Mouse (Mus musculus): ENCODE results near the gene Stx8. TPM values are rescaled to one million over a fixed set of nuclear protein-coding genes. Genes with fewer than 3 reads are reported as not detected.

Stx8 gene
- polyA plus RNA-seq, 1 experiment: 78.2 TPM

- Histone ChIP-seq H3K4me1 (ENCODE audit: control insufficient read depth, insufficient read depth, low read length) (peaks cover 28% of the 10 kb centered on the region), H3K27ac (ENCODE audit: insufficient read depth, low read depth, low read length) (no peak overlapping the region), H3K4me3 (ENCODE audit: insufficient read depth, low read length) (no peak overlapping the region)
- TF ChIP-seq CTCF (IDR thresholded peaks at IDR 0.05; ENCODE audit: low read depth, low read length): no peak
- no peak for TF ChIP-seq POLR2A (IDR thresholded peaks at IDR 0.05; ENCODE audit: borderline replicate concordance, low read depth, low read length)
These were observed 66.5 kb downstream of the Stx8 start for GRCm38 (mm10) chr11:68032448-68032847.

DNA sequence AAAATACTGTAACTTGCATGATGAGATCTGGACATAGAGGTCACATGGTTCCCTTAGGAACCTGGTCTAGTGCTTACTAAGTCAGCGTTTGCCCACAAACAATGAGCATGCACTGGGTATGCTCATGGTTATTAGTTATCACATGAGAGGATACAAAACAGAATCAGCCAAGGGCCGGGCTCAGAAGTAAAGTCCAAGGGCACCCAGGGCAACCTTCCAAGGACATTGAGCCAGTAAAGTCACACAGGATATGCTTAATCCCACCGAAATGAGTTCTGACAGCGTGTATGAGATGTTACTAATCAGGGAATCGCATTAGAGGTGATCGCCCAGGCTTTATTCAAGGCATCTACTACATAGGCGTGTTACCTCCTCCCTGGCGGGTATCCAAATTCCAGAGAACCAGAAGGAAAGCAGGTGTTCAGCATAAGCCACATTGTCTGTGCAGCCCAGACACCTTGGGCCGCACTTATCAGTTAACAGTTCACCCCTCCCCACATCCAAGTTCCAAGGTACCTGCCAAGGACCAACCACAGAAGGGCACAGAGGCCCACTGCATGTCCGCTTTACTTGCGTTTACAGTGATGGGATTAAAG is 67.4 kb downstream of the Stx8 start:
- peaks cover 28% of the 10 kb centered on the region for H3K4me1 ChIP-seq (ENCODE audit: control insufficient read depth, insufficient read depth, low read length)
- no peak overlapping the region for H3K4me3 ChIP-seq (ENCODE audit: insufficient read depth, low read length)
- TF ChIP-seq CTCF (IDR thresholded peaks at IDR 0.05; ENCODE audit: low read depth, low read length) (no peak), POLR2A (IDR thresholded peaks at IDR 0.05; ENCODE audit: borderline replicate concordance, low read depth, low read length) (no peak)
- no peak overlapping the region for H3K27ac ChIP-seq (ENCODE audit: insufficient read depth, low read depth, low read length)

DNA sequence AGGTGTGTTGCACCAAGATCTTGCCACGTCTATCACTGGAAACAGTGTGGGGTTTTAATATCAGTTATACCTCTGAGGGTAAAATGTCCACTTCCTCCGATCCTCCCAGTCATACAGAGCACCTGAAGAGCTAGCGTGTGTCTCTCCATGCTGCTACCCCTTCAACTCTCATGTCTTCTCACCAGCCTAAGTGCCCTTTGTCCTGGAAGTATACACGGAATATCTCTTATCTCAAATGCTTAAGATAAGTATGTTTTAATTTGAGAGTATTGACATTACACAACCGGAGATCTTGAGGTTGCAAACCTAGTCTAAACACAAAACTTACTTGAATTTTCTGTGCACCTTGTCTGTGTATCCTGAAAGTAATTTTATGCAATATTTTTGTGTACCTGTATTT is 68.4 kb downstream of the Stx8 start:
- TF ChIP-seq CTCF (IDR thresholded peaks at IDR 0.05; ENCODE audit: low read depth, low read length): no peak
- TF ChIP-seq POLR2A (IDR thresholded peaks at IDR 0.05; ENCODE audit: borderline replicate concordance, low read depth, low read length): no peak

DNA sequence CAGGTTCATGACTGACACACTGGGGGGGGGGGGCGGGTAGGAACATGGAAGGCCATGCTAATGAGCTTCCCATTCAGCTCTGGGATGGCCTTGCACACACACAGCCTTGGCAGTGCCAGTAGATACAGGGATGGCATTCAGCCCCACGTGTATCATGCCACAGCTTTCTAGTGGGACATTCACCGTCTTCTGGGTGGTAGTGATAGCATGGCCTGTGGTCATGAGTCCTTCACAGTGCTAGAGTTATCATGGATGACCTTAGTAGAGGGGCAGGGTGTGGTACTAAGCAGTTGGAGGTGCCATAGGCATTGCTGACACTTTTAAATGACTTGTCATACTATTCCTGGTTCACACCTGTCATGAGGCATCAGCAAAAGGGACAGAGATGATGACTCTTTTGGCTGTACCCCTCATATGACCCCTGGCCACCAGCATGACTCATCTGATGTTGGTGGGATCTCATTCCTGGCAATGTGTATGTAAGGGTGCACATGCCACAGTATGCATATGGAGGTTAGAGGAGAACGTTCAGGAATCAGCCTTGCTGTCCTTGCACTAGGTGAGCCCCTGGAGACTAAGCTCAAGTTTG is 69.4 kb downstream of the Stx8 start:
- Histone ChIP-seq H3K4me3 (ENCODE audit: insufficient read depth, low read length) (no peak overlapping the region), H3K4me1 (ENCODE audit: control insufficient read depth, insufficient read depth, low read length) (peaks cover 24% of the 10 kb centered on the region), H3K27ac (ENCODE audit: insufficient read depth, low read depth, low read length) (no peak overlapping the region)
- no peak for TF ChIP-seq CTCF (IDR thresholded peaks at IDR 0.05; ENCODE audit: low read depth, low read length)
- TF ChIP-seq POLR2A (IDR thresholded peaks at IDR 0.05; ENCODE audit: borderline replicate concordance, low read depth, low read length): no peak

More for the DNA sequence above, 68.4 kb downstream of the Stx8 start:
- H3K4me1 ChIP-seq (ENCODE audit: control insufficient read depth, insufficient read depth, low read length): peaks cover 28% of the 10 kb centered on the region
- H3K27ac ChIP-seq (ENCODE audit: insufficient read depth, low read depth, low read length): no peak overlapping the region
- no peak overlapping the region for H3K4me3 ChIP-seq (ENCODE audit: insufficient read depth, low read length)

GRCm38 (mm10) chr11:68036133-68036959 is 70.4 kb downstream of the Stx8 start:
- TF ChIP-seq POLR2A (IDR thresholded peaks at IDR 0.05; ENCODE audit: borderline replicate concordance, low read depth, low read length): no peak
- TF ChIP-seq CTCF (IDR thresholded peaks at IDR 0.05; ENCODE audit: low read depth, low read length): no peak
- Histone ChIP-seq H3K4me3 (ENCODE audit: insufficient read depth, low read length) (no peak overlapping the region), H3K27ac (ENCODE audit: insufficient read depth, low read depth, low read length) (no peak overlapping the region), H3K4me1 (ENCODE audit: control insufficient read depth, insufficient read depth, low read length) (peaks cover 15% of the 10 kb centered on the region)

- no peak overlapping the region for H3K27ac ChIP-seq (ENCODE audit: insufficient read depth, low read depth, low read length)
- no peak for TF ChIP-seq CTCF (IDR thresholded peaks at IDR 0.05; ENCODE audit: low read depth, low read length)
- no peak for TF ChIP-seq POLR2A (IDR thresholded peaks at IDR 0.05; ENCODE audit: borderline replicate concordance, low read depth, low read length)
- no peak overlapping the region for H3K4me3 ChIP-seq (ENCODE audit: insufficient read depth, low read length)
- H3K4me1 ChIP-seq (ENCODE audit: control insufficient read depth, insufficient read depth, low read length): peaks cover 8% of the 10 kb centered on the region
These were observed 71.1 kb downstream of the Stx8 start for GRCm38 (mm10) chr11:68037093-68037492.

- Histone ChIP-seq H3K27ac (ENCODE audit: insufficient read depth, low read depth, low read length) (no peak overlapping the region), H3K4me1 (ENCODE audit: control insufficient read depth, insufficient read depth, low read length) (no peaks in the 10 kb centered on the region), H3K4me3 (ENCODE audit: insufficient read depth, low read length) (no peak overlapping the region)
- no peak for TF ChIP-seq POLR2A (IDR thresholded peaks at IDR 0.05; ENCODE audit: borderline replicate concordance, low read depth, low read length)
- no peak for TF ChIP-seq CTCF (IDR thresholded peaks at IDR 0.05; ENCODE audit: low read depth, low read length)
These were observed 72.1 kb downstream of the Stx8 start for GRCm38 (mm10) chr11:68038101-68038500.

DNA sequence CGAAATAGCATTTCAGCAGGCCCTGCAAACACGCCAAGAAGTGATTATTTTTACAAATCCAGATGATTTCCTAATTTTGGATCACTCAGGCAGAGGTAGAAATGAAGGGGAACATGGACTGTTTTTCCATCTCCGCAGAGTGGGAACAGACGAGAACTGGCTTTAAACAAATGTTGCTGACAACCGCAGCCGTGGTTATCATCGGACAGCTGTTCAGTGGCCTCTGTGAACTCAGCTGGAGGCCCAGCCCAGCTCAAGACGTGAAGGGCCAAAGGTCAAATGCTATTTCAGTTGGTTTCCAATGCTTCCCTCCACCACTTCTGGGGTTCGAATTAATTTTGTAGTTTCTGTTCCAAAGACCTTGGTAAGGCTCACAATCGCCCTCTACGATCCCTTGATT is 78.2 kb downstream of the Stx8 start:
- no peak overlapping the region for H3K4me3 ChIP-seq (ENCODE audit: insufficient read depth, low read length)
- no peak overlapping the region for H3K27ac ChIP-seq (ENCODE audit: insufficient read depth, low read depth, low read length)
- no peaks in the 10 kb centered on the region for H3K4me1 ChIP-seq (ENCODE audit: control insufficient read depth, insufficient read depth, low read length)
- TF ChIP-seq POLR2A (IDR thresholded peaks at IDR 0.05; ENCODE audit: borderline replicate concordance, low read depth, low read length) (no peak), CTCF (IDR thresholded peaks at IDR 0.05; ENCODE audit: low read depth, low read length) (no peak)

DNA sequence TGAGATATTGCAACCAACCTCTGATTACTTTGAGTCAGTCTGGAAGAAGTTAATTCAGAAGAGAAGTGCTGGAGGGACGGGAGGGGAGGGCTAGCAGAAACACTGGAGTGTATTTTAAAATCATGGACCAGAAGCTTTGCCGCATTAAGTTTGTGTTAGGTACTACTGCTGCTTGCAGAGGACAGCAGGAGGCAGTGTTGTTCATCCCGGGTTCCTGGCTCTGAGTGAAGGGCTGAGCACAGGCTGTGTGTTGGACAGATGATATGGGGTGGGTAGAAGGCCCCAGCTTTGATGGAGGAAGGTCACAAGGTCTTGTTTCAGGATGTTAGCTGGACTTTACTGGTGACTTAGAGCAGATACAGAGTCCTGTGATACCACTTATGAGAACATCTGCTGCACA is 80.9 kb downstream of the Stx8 start:
- TF ChIP-seq CTCF (IDR thresholded peaks at IDR 0.05; ENCODE audit: low read depth, low read length): no peak
- TF ChIP-seq POLR2A (IDR thresholded peaks at IDR 0.05; ENCODE audit: borderline replicate concordance, low read depth, low read length): no peak
- Histone ChIP-seq H3K27ac (ENCODE audit: insufficient read depth, low read depth, low read length) (no peak overlapping the region), H3K4me1 (ENCODE audit: control insufficient read depth, insufficient read depth, low read length) (peaks cover 6% of the 10 kb centered on the region), H3K4me3 (ENCODE audit: insufficient read depth, low read length) (no peak overlapping the region)

All from bone marrow macrophage, adult 2 months (primary cell).